Mouse (Mus musculus) cerebral cortex, adult 2 months (tissue): ENCODE data around the gene Cnp.

ENCODE experiments used
- whole genome bisulfite sequencing: fragments of 180-500 bp; shearing (Covaris S2); methylation state at CpG from one replicate; pipeline ENCODE4 v1.1.7; 2018; 5-methylcytosine and 5-hydroxymethylcytosine counted together

Cnp gene

GRCm38 (mm10) chr11:100574708-100575483 lies at the start of gene Cnp:
TSS of gene Cnp (plus strand) at chr11:100574904.
- 1% methylated on average over 47 of the region's 47 CpGs for WGBS

DNA sequence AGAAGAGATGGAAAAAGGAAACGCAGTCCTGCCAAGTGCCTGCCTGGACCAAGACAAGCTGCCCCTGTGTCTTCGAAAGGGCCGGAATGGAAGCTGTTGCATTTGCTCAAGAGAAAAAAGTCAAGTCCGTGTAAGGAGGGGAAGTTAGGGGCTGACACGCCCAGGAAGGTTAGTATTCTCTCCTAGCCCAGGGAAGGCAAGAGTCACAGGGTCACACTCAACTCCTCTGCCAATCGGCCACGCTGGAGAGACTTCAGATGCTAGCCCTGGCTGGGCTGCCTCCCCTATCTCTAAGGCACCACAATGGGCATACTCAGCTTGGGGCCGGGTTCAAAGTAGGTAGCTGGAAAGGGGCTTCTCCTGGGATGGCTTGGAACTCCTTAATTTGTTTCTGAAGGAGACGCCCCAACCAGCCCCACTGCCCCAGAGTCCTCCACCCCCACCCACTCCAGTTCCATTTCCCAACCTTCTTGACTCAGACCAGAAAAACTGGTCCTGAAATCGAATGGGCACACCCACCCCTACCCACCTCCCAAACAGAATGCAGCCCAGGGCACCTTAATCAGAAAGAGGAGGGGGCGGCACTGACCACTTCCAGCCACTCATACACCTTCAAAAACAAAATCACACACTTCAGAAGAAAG lies 49.6 kb upstream of the Cnp start:
- 53% methylated on average over 11 of the region's 11 CpGs for WGBS

DNA sequence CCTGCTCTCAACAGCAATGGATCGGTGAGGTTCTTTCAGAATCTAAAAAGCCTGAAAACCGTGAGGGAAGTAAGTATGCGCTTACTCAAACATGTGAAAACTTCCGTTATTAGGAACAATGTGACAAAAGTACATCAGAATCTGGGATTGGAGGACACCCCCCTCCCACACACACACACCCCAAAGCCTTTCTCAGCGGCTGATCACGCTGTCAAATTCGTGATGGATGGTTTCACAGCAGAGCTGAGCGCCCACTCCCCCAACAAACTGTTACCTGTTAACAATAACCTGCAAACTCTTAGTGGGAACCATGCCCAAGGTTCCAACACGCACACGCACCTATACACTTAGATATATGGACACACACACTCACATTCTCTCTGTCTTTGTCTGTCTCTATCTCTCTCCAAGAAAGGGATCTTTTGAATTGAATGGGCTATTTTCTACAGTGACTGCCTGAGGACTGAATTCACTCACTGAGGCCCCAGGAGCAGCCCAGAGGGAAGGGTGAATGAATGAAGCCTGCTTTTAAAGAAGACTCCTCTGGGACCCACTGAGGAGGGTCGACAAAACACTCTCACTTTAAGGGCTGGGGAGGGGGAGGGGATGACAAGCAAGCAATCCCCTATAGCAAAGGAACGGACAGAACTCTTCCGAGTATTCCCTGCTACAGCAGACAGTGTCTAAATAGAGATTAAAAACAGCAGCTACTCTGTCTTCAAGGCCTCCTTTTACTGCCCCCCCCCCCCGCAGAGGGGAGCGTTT lies 48.5 kb upstream of the Cnp start:
- WGBS: 32% methylated on average over 15 of the region's 15 CpGs

DNA sequence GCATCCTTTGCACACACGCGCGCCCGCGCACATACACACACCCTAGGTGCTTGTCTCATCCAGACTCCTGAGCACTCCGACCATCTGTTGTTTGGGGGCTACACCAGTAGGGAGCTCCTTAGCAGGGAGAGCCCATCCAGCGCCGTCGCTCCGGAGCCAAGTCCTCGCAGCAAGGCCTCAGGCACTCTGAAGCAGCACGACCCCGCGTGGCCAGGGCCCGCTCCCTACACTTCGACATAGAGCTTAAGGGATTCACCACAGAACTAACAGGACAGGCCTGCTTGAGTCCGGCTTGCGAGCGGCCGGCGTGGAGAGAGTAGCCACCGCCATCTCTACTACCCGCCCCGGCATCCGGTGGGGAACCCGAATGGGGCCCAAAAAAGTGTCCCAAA lies 47.6 kb upstream of the Cnp start:
- under 1% methylated on average over 26 of the region's 26 CpGs for WGBS

GRCm38 (mm10) chr11:100527458-100528374 lies 47.0 kb upstream of the Cnp start, which contains the start of gene Acly:
TSS of gene Acly (minus strand) at chr11:100528000.
- under 1% methylated on average over 54 of the region's 54 CpGs for WGBS

DNA sequence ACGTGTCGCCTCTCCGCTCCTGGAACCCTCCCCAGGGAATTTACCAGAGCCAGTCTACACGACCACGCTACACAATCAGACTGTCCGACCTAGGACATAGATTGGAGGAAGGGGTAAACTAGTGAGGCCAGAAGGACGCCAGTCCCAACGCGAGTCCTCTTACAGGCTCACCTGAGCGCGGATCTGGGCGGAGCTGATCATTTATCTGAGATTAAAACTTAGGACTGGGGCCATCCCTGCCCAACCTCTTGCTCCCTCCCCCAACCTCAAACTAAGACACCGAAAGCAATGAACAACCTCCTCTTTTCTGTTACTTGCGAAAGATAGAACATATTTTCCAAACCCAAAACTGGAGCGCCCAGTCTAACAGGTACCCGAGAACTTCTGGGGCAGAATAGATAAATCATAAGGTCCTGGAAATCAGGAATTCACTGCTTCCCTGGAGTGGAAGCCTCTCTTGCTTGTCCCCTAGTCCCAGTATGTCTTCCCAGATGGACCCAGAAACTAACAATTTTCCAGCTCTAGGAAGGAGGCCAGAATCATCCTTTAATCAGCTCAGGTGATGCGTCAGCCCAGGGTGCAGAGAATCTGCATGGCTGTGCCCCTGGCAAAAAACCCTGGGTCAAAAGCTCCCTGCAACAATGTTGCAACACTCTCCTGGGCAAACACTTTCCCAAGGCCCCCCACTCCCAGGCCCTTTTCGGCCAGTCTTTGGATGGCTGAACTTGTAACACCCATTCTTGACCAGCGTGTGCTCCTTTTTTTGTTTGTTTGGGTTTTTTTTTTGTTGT lies 46.1 kb upstream of the Cnp start:
- 29% methylated on average over 19 of the region's 19 CpGs for WGBS

DNA sequence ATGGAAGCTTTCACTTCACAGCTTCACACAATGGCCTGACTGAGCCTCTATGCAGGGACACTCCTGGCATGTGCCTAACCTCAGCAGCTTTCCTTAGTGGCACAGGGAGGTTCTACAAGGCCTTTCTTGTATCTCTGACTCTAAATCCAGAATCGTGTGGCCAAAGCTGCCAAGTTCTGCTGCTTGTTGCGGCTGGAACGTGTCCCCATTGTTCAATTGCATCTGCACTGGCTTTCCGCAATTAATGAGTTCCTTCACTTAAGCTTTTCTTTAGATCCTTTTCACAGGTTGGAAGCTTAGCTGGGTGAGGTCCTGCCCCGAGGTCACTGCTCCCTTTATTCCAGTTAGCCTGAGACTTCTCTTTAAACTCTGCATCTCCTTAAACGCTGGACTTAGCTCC lies 40.8 kb upstream of the Cnp start:
- 67% methylated on average over 6 of the region's 6 CpGs for WGBS

- WGBS: 91% methylated on average over 2 of the region's 2 CpGs
Observed at GRCm38 (mm10) chr11:100534411-100534810, 40.3 kb upstream of the Cnp start.

- 95% methylated on average over 6 of the region's 6 CpGs for WGBS
Observed at GRCm38 (mm10) chr11:100534821-100535220, 39.9 kb upstream of the Cnp start.

GRCm38 (mm10) chr11:100535996-100536395 lies 38.7 kb upstream of the Cnp start:
- 82% methylated on average over 1 of the region's 1 CpGs for WGBS

- 77% methylated on average over 6 of the region's 6 CpGs for WGBS
Observed at GRCm38 (mm10) chr11:100540966-100541365, 33.7 kb upstream of the Cnp start.

DNA sequence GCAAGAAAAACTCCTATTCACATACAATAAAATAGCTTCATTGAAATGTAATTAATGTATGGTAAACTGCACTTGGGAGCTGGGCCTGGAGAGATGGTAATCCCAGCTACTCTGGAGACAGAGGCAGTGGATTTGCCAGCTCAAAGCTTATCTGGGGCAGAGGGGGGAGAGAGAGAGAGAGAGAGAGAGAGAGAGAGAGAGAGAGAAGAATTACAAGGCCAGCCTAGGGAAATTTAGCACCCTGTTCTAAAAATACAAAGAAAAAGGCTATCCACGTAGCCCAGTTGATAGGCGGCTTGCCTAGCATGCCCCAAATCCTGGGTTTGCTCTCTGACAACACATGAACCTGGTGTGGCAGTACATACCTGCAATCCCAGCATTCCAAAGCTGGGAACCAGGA lies 33.1 kb upstream of the Cnp start:
- 86% methylated on average over 2 of the region's 2 CpGs for WGBS

DNA sequence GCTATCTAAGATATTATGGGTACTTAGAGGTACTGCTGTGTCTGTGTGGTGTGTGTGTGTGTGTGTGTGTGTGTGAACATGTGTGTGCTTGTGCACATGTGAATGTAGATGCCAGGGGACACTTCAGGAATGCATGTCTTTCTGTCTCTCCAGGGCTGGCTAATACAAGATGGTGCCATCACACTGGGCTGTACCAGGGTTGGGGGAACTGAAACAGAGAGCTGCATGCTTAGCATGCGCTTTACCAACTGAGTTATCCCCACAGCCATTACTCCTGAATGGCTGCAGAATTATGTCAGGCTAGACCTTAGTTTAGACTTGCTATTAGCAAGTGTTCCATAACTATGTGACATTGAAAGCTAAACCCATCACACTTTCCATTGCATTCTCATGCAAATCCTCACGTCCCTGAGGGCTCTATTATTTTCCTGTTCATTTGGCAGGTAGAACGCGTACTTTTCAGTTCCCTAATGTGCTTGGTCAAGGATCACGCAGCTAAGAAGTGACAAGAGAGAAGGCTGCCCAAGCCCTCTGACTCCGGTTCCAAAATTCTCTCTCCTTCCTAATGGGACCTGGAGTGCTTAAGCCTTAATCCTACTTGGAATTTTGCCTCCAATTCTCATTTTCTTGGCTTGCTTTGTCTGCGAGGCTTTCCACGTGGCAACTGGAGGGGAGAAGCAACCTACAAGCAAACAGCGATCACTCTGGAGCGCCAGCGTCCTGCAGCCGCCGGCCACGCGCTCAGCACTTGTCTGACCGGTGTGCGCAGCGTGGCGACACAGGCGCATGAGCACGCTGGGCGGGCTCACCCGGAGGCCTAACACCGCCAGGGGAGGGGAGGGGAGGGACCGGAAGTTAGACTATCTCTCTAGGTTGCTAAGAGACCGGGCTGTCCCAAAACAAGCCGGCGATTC lies 29.6 kb upstream of the Cnp start, which contains the start of gene Ttc25:
Ttc25 (plus strand) TSS at position 776 of the 914 bp plus-strand sequence.
- WGBS: 5% methylated on average over 28 of the region's 28 CpGs

GRCm38 (mm10) chr11:100545746-100546085 lies 29.0 kb upstream of the Cnp start:
- WGBS: 26% methylated on average over 7 of the region's 7 CpGs

GRCm38 (mm10) chr11:100546955-100547354 lies 27.7 kb upstream of the Cnp start:
- 76% methylated on average over 6 of the region's 6 CpGs for WGBS

DNA sequence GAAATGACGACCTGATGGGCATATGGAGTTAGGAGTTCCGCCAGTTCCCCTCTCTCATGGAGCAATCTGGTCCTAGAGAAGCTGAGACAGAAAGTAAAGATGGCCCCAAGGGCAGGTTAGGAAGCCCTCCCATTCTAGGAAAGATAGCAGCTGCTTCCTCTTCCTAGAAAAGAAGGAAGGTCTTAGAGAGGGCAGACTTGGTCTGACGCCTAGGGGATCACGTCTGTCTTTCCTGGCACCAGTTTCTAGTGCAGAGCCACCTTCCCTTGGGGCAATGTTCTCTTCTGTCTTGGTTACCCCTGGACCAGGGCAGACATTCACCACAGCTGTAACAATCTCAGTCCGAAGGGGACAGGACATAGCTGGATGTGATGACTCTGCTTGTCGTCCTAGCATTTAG lies 26.6 kb upstream of the Cnp start:
- WGBS: 82% methylated on average over 6 of the region's 6 CpGs

- 92% methylated on average over 8 of the region's 8 CpGs for WGBS
Observed at GRCm38 (mm10) chr11:100549466-100549865, 25.2 kb upstream of the Cnp start.

GRCm38 (mm10) chr11:100550101-100550500 lies 24.6 kb upstream of the Cnp start:
- 83% methylated on average over 6 of the region's 6 CpGs for WGBS

DNA sequence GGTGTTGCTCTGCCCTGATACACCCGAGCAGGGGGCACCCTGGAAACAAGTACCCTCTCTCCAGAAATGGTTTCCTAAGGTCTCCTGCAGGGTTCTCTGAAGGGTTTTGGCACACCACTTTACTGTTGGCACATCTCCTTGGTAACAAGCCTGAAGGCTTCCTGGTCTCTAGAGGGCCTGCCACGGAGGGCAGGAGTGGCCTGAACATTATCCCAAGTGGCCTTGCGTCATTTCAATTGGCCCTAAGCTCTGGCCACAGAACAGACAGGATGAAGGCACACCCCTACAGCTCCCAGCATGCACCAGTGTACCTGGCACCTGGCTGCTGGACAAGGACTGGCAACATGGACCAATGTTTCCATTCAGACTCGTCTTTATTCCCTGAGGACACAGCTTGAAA lies 21.9 kb upstream of the Cnp start:
- 79% methylated on average over 4 of the region's 4 CpGs for WGBS

DNA sequence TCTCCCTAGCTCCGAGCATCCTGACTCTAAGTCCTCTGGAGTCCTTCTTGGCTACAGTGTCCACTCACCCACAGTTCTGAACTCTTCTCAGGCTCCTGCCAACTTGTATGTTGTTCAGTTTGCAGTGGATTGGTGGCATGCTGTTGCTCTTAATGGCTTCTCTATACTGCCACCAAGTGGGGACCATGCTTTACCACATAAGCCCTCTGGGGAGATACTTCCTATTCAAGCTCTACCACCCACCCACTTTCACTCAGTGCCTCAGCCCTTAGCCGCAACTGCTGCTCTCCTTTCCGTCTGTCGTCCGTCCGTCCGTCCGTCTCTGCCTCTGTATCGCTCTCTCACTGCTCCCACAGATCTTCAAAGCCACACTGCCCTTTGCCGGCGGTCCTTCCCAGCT lies 19.1 kb upstream of the Cnp start:
- 18% methylated on average over 11 of the region's 11 CpGs for WGBS
